Mouse (Mus musculus) kidney, postnatal 25 days (tissue): ENCODE data around the gene Gm21994.
"Not testable (repeated sequence)": the region's sequence is repeated elsewhere in the genome, so short reads cannot be mapped to it uniquely, and the experiment has no call there.

Experiments used
- DNase-seq, 2 experiments: peaks; one replicate each; pipeline ENCODE4 v3.0.0; 2021; ENCODE audit warnings: mixed read lengths in 2 of 2

Gm21994 gene

GRCm38 (mm10) chr2:150255491-150255890 lies at the start of gene Gm21994:
Gm21994 (minus strand) TSS chr2:150255591.
- not testable (repeated sequence) for DNase-seq

- DNase-seq = no peak
These were observed 43.7 kb upstream of the Gm21994 start for GRCm38 (mm10) chr2:150299096-150299495.

GRCm38 (mm10) chr2:150293669-150294068 lies 38.3 kb upstream of the Gm21994 start:
- DNase-seq = no peak

GRCm38 (mm10) chr2:150257291-150257690 lies 1.9 kb upstream of the Gm21994 start, which contains the start of gene Gm14124:
Gm14124 (plus strand) TSS chr2:150257517.
- DNase-seq = not testable (repeated sequence)

- DNase-seq = not testable (repeated sequence)
These were observed 1.5 kb upstream of the Gm21994 start for GRCm38 (mm10) chr2:150256861-150257260.

GRCm38 (mm10) chr2:150243211-150243610 lies 12.2 kb downstream of the Gm21994 start:
- no peak for DNase-seq

- DNase-seq = not testable (repeated sequence)
These were observed 32.1 kb downstream of the Gm21994 start for GRCm38 (mm10) chr2:150223263-150223662.

GRCm38 (mm10) chr2:150218363-150218725 lies 37.0 kb downstream of the Gm21994 start:
- not testable (repeated sequence) for DNase-seq

- DNase-seq = peak; percentile 86 to 91
These were observed 37.6 kb downstream of the Gm21994 start, which contains the start of gene Zfp937 for GRCm38 (mm10) chr2:150217600-150218362. Zfp937 (plus strand) TSS chr2:150218073.
